Mouse (Mus musculus): Measurements from ENCODE around the gene Tex13a. TPM values are rescaled to one million over a fixed set of nuclear protein-coding genes. Genes with fewer than 3 reads are reported as not detected.

Tex13a gene
- total RNA-seq (2022) = not detected

GRCm38 (mm10) chrX:138209480-138209879 lies at the start of gene Tex13a:
TSS of gene Tex13a (minus strand) at chrX:138209580.
- no peak for DNase-seq

- DNase-seq = no peak
These were observed 25.2 kb upstream of the Tex13a start for GRCm38 (mm10) chrX:138234626-138235025.

DNA sequence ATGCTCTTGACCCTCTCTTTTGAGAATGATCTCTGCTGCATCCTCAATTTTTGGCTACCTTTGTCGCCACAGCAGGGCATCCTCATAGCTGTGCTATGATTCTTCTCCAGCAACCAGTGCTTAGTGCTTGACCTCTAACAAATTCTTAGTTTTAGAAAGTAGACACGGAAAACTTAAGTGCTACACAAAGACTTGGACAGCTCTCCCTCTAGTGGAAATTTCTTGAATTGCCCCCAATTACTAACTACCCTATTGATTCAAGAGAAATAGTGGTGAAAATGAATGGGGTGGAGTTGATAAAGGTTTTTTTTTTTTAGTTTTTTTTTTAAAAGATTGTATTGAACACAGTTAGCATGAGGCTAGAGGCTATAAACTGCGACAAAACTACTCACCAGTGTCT lies 39.2 kb downstream of the Tex13a start:
- no peak for DNase-seq
